Mouse (Mus musculus) ES-Bruce4 (cell line): ENCODE measurements around the gene Lrrc73.

Experiments used
- CTCF ChIP-seq: IDR thresholded peaks from one replicate; pipeline ENCODE4 v1.8.1; 2011; ENCODE audit warnings: low read depth, low read length
- EP300 ChIP-seq: IDR thresholded peaks from 2 replicates; pipeline ENCODE4 v1.6.1; 2011; ENCODE audit warnings: low read depth, low read length; ENCODE audit not compliant: insufficient read depth
- POLR2A ChIP-seq: IDR thresholded peaks from one replicate; pipeline ENCODE4 v1.8.1; 2011; ENCODE audit warnings: low read length; ENCODE audit not compliant: insufficient read depth

DNA sequence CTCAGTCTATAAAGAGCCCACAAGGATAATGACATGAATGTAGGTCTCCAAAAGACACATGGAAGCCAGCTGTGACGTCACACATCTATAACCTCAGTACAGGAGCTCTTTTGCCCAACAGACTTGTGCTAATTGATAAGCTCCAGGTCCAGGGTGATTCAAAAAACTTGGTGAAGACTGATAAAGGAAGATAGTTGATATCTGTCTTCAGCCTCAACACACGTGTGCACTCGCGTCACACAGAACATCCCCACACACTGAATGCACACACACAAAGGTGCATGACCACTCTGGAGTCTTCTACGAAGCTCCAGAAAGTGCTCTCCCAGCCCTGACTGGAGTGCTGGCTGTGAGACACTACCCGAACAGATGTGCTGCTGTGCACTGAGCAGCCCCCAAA lies 16.3 kb upstream of the Lrrc73 start:
- TF ChIP-seq CTCF (no peak), POLR2A (no peak), EP300 (no peak)
